Mouse (Mus musculus) limb, embryonic 11.5 days (tissue): ENCODE measurements around the gene Stard3nl. TPM values are rescaled to one million over a fixed set of nuclear protein-coding genes. Genes with fewer than 3 reads are reported as not detected.

Experiments
- ATAC-seq: fragments of 200-750 bp; cut with Nextera tagmentation; 2 replicates; pipeline ENCODE4 v1.8.0; 2017; ENCODE audit warnings: low read depth; ENCODE audit not compliant: insufficient number of reproducible peaks, low FRiP score, low TSS enrichment
- DNase-seq: peaks from one replicate; pipeline ENCODE4 v3.0.0-alpha.2; 2015; ENCODE audit warnings: low spot score
- H3K27ac ChIP-seq: fragments of 300-500 bp; sonication (generic); replicated peaks from 2 replicates; pipeline ENCODE4 v1.5.1; 2014; ENCODE audit warnings: low read depth, mild to moderate bottlenecking, low read length
- H3K27me3 ChIP-seq: fragments of 300-500 bp; sonication (generic); 2 replicates; pipeline ENCODE4 v1.6.1; 2014; ENCODE audit warnings: mild to moderate bottlenecking, low read length, mixed read lengths; ENCODE audit not compliant: control insufficient read depth, insufficient read depth
- H3K36me3 ChIP-seq: fragments of 300-500 bp; sonication (generic); 2 replicates; pipeline ENCODE4 v1.6.1; 2014; ENCODE audit warnings: mild to moderate bottlenecking, low read length, moderate library complexity, mixed read lengths; ENCODE audit not compliant: control insufficient read depth, insufficient read depth
- H3K4me1 ChIP-seq: fragments of 300-500 bp; sonication (generic); 2 replicates; pipeline ENCODE4 v1.6.1; 2014; ENCODE audit warnings: low read length, mixed read lengths; ENCODE audit not compliant: control insufficient read depth, insufficient read depth
- H3K4me2 ChIP-seq: fragments of 300-500 bp; sonication (generic); 2 replicates; pipeline ENCODE4 v1.6.1; 2014; ENCODE audit warnings: low read depth, mild to moderate bottlenecking, moderate library complexity; ENCODE audit not compliant: severe bottlenecking
- H3K4me3 ChIP-seq: fragments of 300-500 bp; sonication (generic); 2 replicates; pipeline ENCODE4 v1.5.1; 2014; ENCODE audit warnings: low read depth, low read length
- H3K9ac ChIP-seq: fragments of 300-500 bp; sonication (generic); 2 replicates; pipeline ENCODE4 v1.6.1; 2014; ENCODE audit warnings: mild to moderate bottlenecking, low read length
- H3K9me3 ChIP-seq: fragments of 300-500 bp; sonication (generic); 2 replicates; pipeline ENCODE4 v1.6.1; 2016; ENCODE audit warnings: low read length; ENCODE audit not compliant: control insufficient read depth
- WGBS: fragments of 180-500 bp; shearing (Covaris S2); extraction: QIAGEN DNeasy Blood & Tissue Kit; methylation state at CpG from one replicate; pipeline ENCODE4 v1.1.7; 2014; 5-methylcytosine and 5-hydroxymethylcytosine counted together
- polyA plus RNA-seq: library from polyadenylated mRNA; unstranded; fragments of >200 nt; fragmentation: Nextera tagmentation; extraction: Ambion mirVana; gene quantifications from 2 replicates; pipeline ENCODE4 v1.2.1, GENCODE M21; 2014

Stard3nl gene
- polyA plus RNA-seq, 1 experiment from 2014 or later: 111 TPM

DNA sequence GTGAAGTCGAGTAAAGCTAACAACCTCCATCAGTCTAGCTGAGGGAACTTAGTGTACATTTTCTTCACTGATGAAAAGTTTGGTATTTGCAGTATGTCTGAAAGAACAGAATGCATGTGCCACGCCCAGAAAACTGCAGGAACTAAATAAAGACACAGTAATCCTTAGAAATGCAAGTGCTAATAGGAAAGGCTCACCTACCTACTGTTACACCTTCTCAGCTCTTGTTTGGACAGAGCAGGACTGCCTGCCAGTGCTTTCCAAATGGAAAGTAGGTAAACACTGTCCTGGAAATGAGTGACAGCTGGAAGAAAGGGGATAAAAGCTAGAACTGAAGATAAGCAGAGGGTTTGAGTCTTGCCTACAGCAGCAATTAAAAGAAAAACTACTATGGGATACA is 1.9 kb downstream of the Stard3nl start:
- Histone ChIP-seq H3K4me1 (no peaks in the 10 kb centered on the region), H3K9me3 (no peaks in the 10 kb centered on the region), H3K27me3 (no peaks in the 10 kb centered on the region), H3K9ac (no peak overlapping the region), H3K36me3 (no peaks in the 10 kb centered on the region), H3K27ac (no peak overlapping the region), H3K4me3 (no peak overlapping the region), H3K4me2 (no peak overlapping the region)
- 78% methylated on average over 2 of the region's 2 CpGs for WGBS
- ATAC-seq (no peak), DNase-seq (no peak)

- no peak for DNase-seq
- Histone ChIP-seq H3K4me3 (no peak overlapping the region), H3K9me3 (no peaks in the 10 kb centered on the region), H3K27ac (no peak overlapping the region), H3K4me1 (no peaks in the 10 kb centered on the region), H3K27me3 (no peaks in the 10 kb centered on the region), H3K4me2 (no peak overlapping the region), H3K9ac (no peak overlapping the region), H3K36me3 (no peaks in the 10 kb centered on the region)
- no peak for ATAC-seq
- 83% methylated on average over 4 of the region's 4 CpGs for WGBS
Observed at GRCm38 (mm10) chr13:19391608-19392007, 4.0 kb downstream of the Stard3nl start.

DNA sequence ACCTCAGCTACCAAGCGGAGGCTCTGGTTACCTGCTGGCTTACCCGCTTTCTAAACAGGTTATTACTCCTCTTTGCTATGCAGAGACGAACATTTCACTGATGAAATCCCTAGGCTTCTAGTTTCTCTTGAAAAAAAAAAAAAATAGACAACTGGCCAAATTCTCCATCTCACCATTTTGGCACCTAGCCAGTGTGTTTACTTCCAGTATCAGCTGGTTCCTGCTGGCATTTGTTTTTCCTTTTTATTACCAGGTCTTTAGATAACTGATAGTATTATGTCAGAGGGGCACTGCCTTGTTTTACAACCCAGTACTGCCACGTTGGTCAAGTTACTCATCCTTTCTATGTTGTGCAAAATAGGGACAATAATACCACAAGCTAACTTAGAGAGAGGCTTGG is 5.3 kb downstream of the Stard3nl start:
- no peak overlapping the region for H3K4me3 ChIP-seq
- H3K4me1 ChIP-seq: no peaks in the 10 kb centered on the region
- no peaks in the 10 kb centered on the region for H3K9me3 ChIP-seq
- no peaks in the 10 kb centered on the region for H3K36me3 ChIP-seq
- no peak overlapping the region for H3K27ac ChIP-seq
- WGBS: 51% methylated on average over 4 of the region's 4 CpGs
- H3K9ac ChIP-seq: no peak overlapping the region
- no peaks in the 10 kb centered on the region for H3K27me3 ChIP-seq
- H3K4me2 ChIP-seq: no peak overlapping the region
- no peak for ATAC-seq
- no peak for DNase-seq

DNA sequence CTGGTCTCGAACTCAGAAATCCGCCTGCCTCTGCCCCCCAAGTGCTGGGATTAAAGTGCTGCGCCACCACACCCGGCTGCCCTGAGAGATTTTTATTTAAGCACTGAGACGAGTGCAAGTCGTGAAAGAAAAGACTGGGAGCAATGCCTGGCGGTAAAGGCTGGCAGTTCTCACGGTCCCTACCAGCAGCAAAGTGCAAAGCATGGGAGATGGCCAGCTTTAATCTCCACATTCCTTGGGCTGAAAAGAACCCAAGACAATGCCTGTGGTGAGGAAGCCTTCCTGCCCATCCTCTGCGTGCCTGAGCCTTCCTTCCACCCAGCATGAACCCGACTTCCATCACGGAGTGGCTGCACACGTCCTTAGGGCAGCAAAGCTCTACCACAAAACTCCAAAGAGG is 5.7 kb downstream of the Stard3nl start:
- WGBS: 46% methylated on average over 12 of the region's 12 CpGs
- H3K27ac ChIP-seq: no peak overlapping the region
- DNase-seq (no peak), ATAC-seq (no peak)
- no peak overlapping the region for H3K4me3 ChIP-seq
- no peak overlapping the region for H3K4me2 ChIP-seq
- H3K9ac ChIP-seq: no peak overlapping the region
- no peaks in the 10 kb centered on the region for H3K9me3 ChIP-seq
- no peaks in the 10 kb centered on the region for H3K27me3 ChIP-seq
- H3K36me3 ChIP-seq: no peaks in the 10 kb centered on the region
- H3K4me1 ChIP-seq: no peaks in the 10 kb centered on the region

DNA sequence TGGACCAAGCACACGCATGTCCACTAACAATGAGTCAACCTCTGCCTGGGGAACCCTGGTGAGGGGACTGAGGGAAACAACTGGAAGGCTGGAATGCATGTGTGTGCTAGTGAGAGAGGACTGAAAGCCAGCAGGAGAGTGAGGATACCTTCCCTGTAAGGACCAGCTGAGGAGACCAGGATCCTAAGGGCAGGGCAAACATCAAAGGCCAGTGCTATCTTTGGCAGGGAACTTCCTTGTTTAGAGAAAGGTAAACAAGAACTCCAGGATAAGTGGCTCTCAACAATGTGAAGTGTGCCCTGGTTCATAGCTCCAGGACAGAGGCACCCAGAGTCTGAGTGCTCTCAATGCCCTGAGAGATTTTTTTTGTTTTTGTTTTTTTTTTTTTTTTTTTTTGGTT is 6.2 kb downstream of the Stard3nl start:
- no peak for DNase-seq
- 53% methylated on average over 1 of the region's 1 CpGs for WGBS
- no peaks in the 10 kb centered on the region for H3K27me3 ChIP-seq
- H3K9ac ChIP-seq: no peak overlapping the region
- H3K27ac ChIP-seq: no peak overlapping the region
- no peak overlapping the region for H3K4me2 ChIP-seq
- no peaks in the 10 kb centered on the region for H3K36me3 ChIP-seq
- no peaks in the 10 kb centered on the region for H3K4me1 ChIP-seq
- no peak for ATAC-seq
- H3K4me3 ChIP-seq: no peak overlapping the region
- H3K9me3 ChIP-seq: no peaks in the 10 kb centered on the region

- no peak overlapping the region for H3K9ac ChIP-seq
- no peak overlapping the region for H3K4me2 ChIP-seq
- H3K27me3 ChIP-seq: no peaks in the 10 kb centered on the region
- no peak for DNase-seq
- no peaks in the 10 kb centered on the region for H3K36me3 ChIP-seq
- H3K27ac ChIP-seq: no peak overlapping the region
- WGBS: 89% methylated on average over 4 of the region's 4 CpGs
- no peaks in the 10 kb centered on the region for H3K4me1 ChIP-seq
- H3K4me3 ChIP-seq: no peak overlapping the region
- ATAC-seq: no peak
- H3K9me3 ChIP-seq: no peaks in the 10 kb centered on the region
Observed at GRCm38 (mm10) chr13:19385226-19385625, 10.4 kb downstream of the Stard3nl start.

DNA sequence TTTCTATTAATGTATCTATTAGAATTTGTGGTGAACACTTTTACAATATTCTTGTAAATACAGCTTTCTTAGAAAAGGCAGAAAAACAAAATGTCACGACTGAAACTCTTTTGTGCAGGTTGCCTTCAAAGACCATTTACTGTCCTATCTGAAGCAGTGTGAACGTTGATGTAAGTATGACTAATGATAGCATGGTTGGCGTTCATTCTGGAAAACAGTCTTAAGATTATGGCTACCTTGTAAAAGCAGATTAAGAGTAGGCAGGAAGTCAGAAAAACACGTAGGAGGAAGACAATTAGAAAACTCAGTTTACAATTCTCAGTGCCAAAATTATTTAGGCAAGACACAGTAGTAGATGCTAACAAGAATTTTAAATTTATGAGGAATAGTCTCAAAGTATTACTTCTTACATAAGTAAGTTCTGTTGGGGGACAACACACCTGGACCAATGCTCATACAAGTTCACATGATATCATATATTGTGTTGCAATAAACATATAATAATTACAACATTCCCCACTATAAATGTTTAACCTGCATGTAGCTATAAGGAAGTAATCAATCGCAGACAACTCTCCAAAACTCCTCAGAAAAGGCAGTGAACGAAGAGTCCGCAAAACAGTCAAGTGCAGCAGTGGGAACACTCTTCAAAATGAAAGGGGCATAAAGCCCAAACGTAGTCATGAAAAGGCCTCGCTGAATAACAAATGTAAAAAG is 14.3 kb downstream of the Stard3nl start:
- WGBS: 89% methylated on average over 9 of the region's 9 CpGs
- no peak for DNase-seq
- H3K36me3 ChIP-seq: no peaks in the 10 kb centered on the region
- H3K9ac ChIP-seq: no peak overlapping the region
- ATAC-seq: no peak
- H3K4me2 ChIP-seq: no peak overlapping the region
- no peaks in the 10 kb centered on the region for H3K9me3 ChIP-seq
- no peaks in the 10 kb centered on the region for H3K4me1 ChIP-seq
- H3K27ac ChIP-seq: no peak overlapping the region
- no peaks in the 10 kb centered on the region for H3K27me3 ChIP-seq
- no peak overlapping the region for H3K4me3 ChIP-seq

DNA sequence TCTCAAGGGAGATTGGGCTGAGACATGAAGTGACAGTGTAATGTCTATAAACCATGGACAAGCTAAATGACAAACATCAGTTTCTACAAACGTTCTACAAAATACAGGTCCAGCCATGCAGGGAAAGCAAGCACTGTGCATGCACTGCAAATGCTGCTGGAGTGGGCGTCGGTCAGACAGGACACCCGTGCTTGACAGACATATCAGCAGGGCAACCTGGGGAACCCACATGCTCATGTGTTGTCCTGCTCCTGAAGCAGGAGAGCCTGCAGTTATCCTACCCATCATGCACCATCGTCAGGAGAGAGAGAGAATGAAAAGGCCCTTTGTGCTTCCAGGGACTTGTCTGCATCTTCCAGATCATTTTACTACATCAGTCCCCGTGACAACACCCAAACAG is 16.3 kb downstream of the Stard3nl start:
- no peak overlapping the region for H3K27ac ChIP-seq
- no peaks in the 10 kb centered on the region for H3K9me3 ChIP-seq
- H3K4me1 ChIP-seq: no peaks in the 10 kb centered on the region
- no peak overlapping the region for H3K9ac ChIP-seq
- no peak for DNase-seq
- no peaks in the 10 kb centered on the region for H3K36me3 ChIP-seq
- WGBS: 77% methylated on average over 6 of the region's 6 CpGs
- ATAC-seq: no peak
- no peak overlapping the region for H3K4me2 ChIP-seq
- no peak overlapping the region for H3K4me3 ChIP-seq
- no peaks in the 10 kb centered on the region for H3K27me3 ChIP-seq

- no peak overlapping the region for H3K27ac ChIP-seq
- H3K4me1 ChIP-seq: no peaks in the 10 kb centered on the region
- H3K36me3 ChIP-seq: no peaks in the 10 kb centered on the region
- 9% methylated on average over 8 of the region's 8 CpGs for WGBS
- no peak overlapping the region for H3K4me3 ChIP-seq
- DNase-seq (no peak), ATAC-seq (no peak; the same call in 1 of the 2 replicates)
- no peaks in the 10 kb centered on the region for H3K9me3 ChIP-seq
- no peak overlapping the region for H3K4me2 ChIP-seq
- H3K27me3 ChIP-seq: no peaks in the 10 kb centered on the region
- no peak overlapping the region for H3K9ac ChIP-seq
Observed at GRCm38 (mm10) chr13:19372133-19372729, 23.4 kb downstream of the Stard3nl start.
